Mouse (Mus musculus) kidney, adult 11 months (tissue): ENCODE measurements around the gene Hist1h4c.
"Not testable (repeated sequence)": the region's sequence is repeated elsewhere in the genome, so short reads cannot be mapped to it uniquely, and the experiment has no call there.

Experiments used
- DNase-seq: peaks from one replicate; pipeline ENCODE4 v3.0.0; 2022

The Hist1h4c gene

DNA sequence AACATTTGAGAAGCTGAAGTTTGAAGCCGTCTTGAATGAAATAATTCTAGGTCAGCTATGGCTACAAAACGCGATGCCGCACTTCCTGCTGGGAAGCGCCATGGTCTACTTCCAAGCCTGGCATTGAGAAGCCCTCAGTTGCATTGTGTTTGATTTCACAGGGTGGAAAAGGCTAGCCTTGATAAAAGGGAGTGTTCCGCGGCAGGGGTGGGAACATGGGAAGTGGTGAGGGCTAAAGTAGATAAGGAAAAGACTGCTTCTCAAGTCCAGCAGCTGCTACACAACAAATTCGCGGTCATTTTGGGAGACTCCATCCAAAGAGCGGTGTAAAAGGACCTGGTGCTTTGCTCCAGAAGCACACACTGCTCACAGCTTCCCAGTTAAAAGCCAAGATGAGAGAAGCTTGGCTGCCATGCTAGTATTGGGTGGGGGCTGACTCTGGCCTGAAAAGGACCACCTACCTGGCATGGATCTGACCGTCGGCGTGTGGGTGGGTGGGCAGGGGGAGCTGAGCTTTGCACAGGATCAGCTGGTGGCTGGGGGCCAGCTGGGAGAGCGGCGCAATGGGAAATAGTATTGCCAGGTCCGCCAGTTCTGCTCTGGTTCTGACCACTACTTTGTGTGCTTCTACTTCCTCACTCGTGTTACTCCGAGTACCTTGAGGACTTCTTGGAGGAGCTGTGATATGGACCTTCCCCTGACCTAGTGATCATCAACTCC lies 30.4 kb upstream of the Hist1h4c start:
- DNase-seq = no peak

DNA sequence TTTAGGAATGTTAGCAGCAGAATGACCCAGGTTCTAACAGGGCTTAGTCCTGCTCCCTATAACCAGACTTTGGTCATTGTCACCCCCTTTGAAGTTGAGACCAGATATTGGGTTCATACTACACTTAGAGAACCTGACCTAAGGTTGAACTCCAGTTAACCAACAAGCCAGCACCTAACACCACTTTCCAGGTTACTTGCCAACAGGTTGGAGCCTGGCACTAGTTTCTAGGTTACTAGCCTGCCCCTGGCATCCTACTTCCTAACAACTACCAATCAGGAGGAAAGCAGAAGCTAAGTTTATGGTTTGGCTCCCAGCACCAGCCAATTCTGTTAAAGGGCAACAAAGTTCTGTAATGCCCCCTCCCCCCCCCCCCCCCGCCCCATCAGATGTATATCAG lies 27.0 kb upstream of the Hist1h4c start:
- no peak for DNase-seq

DNA sequence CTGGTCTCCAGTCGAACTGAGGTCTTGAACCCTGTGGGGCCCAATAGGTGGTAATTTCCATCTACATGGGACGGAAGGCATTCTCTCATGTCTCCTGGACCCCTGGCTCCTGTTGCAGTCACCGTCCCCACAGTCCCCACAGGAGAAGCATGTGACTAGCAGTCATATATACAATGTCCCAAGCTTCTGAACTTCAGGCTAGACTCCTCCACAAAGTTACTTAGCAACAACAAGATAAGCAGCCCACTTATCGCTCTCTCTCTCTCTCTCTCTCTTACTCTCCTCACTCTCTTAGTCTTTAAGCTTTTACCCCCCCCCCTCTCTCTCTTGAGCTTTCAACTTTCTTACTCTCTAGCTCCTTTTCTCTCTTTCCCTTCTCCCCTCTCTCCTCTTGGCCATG lies 26.0 kb upstream of the Hist1h4c start:
- no peak for DNase-seq

- DNase-seq = not testable (repeated sequence)
Observed at GRCm38 (mm10) chr13:23717593-23718245, 19.5 kb upstream of the Hist1h4c start.

- DNase-seq = no peak
Observed at GRCm38 (mm10) chr13:23717176-23717575, 18.9 kb upstream of the Hist1h4c start.

DNA sequence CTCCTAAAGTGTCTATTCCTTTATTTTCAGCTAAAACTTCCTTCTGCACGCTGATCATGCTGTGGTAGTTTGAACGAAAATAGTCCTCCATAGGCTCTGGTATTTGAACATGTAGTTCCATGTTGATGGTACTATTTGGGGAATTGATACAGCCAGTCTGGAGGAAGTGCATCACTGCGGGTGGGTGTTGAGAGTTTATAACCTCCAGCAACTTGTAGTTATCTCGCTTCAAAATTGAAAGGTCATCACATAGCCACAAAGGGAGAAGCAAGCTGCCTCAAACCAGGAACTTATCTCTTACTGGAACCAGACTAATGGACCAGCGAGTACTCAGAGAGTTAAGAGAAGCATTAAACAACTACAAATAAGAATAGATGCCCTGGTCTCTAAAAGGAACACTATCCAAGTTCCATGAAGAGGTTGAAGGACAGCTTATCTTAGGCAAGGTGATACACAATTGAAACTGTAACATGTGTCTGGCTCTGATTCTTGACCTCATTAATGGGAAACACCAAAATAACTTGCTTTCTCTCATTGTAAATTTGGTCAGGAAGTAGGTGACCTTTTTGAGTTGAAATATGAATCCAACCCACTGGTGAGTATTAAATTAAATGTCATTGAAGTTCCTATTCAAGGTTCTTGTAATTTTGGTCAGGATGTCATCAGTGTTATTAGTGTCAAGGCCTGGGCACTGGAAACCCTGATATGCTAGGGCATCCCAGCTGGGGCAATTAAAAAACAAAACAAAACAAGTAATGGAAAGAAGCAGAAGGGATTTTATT lies 18.2 kb upstream of the Hist1h4c start:
- no peak for DNase-seq

GRCm38 (mm10) chr13:23710374-23711089 lies 12.3 kb upstream of the Hist1h4c start, which contains the start of gene Hfe:
Gene Hfe, minus strand, starts transcription at chr13:23710854.
- peak; percentile 42 for DNase-seq

- DNase-seq = no peak
Observed at GRCm38 (mm10) chr13:23709714-23710373, 11.6 kb upstream of the Hist1h4c start.

GRCm38 (mm10) chr13:23708654-23709053 lies 10.4 kb upstream of the Hist1h4c start:
- DNase-seq = no peak

DNA sequence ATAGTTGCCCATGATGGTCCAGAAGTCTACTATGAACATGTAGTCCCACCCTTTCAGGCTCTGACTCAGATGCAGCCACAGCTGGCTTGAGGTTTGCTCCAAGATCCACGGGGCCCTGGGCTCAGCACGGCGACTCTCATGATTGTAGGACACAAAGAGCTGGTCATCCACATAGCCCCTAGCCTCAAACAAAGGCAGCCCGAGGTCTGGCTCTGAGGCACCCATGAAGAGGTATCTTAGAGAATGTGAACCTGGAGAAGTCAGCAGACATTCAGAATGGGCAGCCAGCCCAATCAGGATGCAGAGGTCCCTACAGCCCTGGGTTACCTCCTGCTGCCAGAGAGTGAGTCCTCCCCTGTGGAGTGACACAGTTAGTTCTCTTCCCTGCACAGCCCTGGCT lies 9.8 kb upstream of the Hist1h4c start:
- no peak for DNase-seq

DNA sequence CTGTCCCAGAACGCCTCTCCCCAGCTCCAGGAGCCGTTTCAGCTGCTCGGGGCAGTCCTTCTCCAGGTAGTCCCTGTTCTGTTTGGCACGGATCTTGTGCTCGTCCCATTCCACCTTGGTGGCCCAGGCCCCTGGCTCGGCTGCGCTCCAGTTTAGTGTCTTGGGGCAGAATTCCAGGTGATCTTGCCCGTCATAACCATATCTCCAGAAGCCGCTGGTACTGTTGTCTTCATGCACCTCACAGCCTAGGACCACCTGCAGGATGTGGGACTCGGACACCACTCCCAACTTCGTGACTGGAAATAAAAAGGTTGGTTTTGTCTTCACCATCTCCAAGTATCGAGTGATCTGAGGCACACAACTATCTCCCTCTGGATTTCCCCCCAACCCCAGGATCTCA lies 8.5 kb upstream of the Hist1h4c start:
- DNase-seq = no peak

GRCm38 (mm10) chr13:23705751-23706356 lies 7.6 kb upstream of the Hist1h4c start:
- DNase-seq = no peak

GRCm38 (mm10) chr13:23702801-23703200 lies 4.5 kb upstream of the Hist1h4c start:
- not testable (repeated sequence) for DNase-seq

DNA sequence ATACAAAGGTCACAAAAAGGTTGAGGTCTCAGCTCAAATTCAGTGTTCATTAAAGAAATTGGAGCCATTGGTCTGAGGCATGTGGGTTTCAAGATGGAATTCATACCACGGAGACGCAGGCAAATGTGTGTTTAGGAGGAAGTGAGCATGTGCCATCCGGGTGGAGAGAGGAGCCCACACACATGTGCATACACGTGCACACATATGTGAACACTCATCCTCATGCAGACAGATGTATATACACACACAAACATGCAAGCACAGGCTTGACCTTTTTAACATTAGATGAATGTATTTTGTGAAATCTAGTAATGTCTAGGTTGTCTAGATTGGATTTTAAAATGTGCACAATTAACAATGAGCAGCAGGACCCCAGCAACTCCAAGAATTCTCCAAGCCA lies 4.0 kb upstream of the Hist1h4c start:
- no peak for DNase-seq

DNA sequence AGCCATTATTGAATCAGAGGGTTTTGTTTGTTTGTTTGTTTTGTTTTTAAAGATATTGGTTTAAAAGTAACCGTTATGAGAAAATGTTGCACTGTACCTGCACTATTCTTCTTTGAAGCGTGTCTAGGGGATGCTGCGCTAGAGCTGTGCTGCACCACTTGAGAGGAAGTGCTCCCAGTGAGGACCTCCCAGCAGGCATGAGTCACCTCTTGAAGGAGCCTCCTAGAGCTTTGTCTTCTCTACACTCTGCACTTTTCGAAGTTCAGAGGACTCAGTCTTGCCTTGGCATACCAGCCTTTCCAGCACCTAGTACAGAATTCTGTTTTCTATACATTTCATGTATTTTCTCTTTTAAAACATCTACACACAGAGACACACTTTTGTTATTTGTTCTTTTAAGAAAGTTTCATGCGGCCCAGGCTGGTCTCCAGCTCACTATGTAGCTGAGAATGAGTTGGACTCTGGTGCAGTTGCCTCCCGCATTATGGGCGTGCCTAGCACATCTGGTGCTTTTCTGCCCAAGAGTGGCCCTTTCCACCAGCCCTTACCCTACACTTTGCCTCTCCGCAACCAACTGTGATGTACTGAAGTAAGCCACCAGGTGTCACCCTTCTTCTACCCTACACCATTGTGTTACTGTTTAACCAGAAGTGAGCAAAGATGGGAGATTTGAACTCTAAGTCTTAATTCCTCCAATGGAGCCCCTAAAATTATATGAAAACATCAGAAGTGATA lies 2.7 kb upstream of the Hist1h4c start:
- peak; percentile 79 for DNase-seq

DNA sequence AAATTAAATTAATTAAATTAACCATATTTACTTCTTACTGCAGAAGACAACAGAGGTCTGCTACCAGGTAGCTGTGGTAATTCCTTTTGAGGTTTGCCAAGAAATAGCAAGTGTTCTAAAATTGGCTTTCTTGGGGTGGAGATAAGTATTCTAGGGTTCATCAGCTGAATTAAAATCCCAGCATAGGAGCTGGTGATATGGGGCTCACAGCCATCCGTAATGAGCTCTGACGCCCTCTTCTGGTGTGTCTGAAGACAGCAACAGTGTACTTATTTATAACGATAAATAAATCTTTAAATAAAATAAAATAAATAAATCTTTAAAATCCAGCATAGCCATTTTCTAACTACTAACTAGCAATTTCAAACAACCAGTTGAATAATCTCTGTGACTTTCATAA lies 1.5 kb upstream of the Hist1h4c start:
- no peak for DNase-seq

DNA sequence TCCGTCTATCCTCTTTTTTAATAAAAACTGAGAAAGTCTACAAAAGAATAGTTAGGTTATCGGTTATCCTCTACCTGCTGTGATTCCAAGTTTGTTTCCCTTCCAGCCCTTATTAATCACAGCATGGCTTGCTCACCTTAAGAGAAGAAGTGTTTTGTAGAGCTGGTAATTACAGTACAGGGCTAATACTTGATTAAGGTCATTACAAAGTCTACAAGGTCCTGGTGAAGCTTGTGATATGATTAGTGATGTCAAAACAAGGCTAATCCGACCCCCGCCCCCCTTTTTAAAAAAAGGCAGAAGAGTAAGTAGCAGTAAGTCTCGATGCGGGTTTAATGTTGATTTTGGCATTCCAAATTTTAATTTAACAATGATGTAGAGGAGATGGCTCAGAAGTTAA lies 742 bp upstream of the Hist1h4c start:
- DNase-seq = no peak

DNA sequence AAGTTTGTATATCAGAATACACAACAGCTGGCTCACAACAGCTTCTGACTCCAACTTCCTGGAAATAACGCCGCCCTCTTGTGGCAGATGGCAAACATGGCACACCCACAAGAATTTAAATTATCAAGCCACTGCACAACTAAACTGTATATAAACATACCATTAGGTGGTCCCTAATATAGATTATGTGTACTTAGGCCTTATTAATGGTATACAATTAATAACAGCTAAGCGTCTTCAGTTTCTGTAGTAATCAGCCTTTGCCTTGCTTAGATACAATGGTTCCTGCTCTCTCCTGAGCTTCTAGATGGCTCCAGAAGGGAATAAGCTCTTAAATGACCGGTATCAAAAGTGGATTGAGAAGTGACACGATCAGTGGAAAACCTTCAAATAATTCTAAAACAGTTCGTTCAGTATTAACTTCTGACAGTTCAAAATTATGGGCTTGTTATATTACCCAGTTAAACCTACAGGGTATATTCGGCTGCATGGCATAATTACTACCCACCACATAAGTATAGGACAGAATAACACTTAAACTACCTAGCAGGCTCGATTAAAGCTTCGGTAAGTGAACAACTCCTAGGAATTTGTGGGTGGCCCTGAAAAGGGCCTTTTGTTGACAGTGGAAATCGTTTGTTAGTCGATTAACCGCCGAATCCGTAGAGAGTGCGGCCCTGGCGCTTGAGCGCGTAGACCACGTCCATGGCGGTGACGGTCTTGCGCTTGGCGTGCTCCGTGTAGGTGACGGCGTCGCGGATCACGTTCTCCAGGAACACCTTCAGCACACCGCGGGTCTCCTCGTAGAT lies 559 bp downstream of the Hist1h4c start:
- DNase-seq = no peak

DNA sequence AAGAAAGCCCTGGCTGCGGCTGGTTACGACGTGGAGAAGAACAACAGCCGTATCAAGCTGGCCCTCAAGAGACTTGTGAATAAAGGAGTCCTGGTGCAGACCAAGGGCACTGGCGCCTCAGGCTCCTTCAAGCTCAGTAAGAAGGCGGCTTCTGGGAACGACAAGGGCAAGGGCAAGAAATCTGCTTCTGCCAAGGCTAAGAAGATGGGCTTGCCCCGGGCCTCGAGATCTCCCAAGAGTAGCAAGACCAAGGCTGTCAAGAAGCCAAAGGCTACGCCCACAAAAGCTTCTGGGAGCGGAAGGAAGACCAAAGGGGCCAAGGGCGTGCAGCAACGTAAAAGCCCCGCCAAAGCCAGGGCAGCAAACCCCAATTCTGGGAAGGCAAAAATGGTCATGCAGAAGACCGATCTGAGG lies 2.2 kb downstream of the Hist1h4c start:
- DNase-seq = no peak

DNA sequence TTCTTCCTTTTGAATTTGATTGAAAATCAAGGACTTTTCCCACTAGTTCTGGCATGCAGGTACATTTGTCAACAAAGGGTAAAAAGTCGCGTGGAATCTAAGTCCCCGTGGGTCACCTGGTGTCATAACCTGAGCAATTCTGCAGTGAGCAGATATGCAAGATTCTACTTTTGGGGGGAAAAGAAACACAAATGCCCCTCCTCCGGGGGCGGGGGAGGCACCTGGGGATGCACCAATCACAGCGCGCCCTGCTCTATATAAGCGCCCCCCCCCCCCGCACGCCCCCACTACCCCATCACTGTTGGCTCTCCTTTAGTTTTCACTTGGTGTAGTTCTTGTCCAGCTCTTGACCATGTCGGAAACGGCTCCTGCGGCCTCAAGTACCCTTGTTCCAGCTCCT lies 2.7 kb downstream of the Hist1h4c start, which contains the start of gene Hist1h1t:
TSS of gene Hist1h1t (plus strand) at position 301 of the 400 bp plus-strand sequence.
- no peak for DNase-seq
